Mouse (Mus musculus): Measurements from ENCODE around the gene Slc25a51. TPM values are rescaled to one million over a fixed set of nuclear protein-coding genes. Genes with fewer than 3 reads are reported as not detected.
A peak's percentile ranks its signal among the peaks of the same experiment; 100 is the strongest.

The Slc25a51 gene
- total and polyA plus RNA-seq, 3 experiments = 27.6 to 44.7 (median 44.4) TPM

GRCm38 (mm10) chr4:45421519-45422260 is 13.1 kb upstream of the Slc25a51 start:
- H3K27ac ChIP-seq (ENCODE audit: insufficient read depth, low read depth) = peak overlapping the region; percentile 33

GRCm38 (mm10) chr4:45420733-45421132 is 12.2 kb upstream of the Slc25a51 start:
- no peaks in the 10 kb centered on the region for H3K9me3 ChIP-seq (replicated peaks; ENCODE audit: low read length)
- H3K36me3 ChIP-seq (replicated peaks in 1 of 2; ENCODE audit: control insufficient read depth in 1 of 2, insufficient read depth in 1 of 2, low read length in 1 of 2) = peaks cover 0 to 33% of the 10 kb centered on the region in 2 experiments
- H3K27ac ChIP-seq (ENCODE audit: insufficient read depth, low read depth) = no peak overlapping the region
- peaks cover 24 to 57% of the 10 kb centered on the region in 2 experiments for H3K4me1 ChIP-seq (ENCODE audit: control insufficient read depth in 1 of 2, insufficient read depth in 2 of 2)
- no peak overlapping the region for H3K4me3 ChIP-seq (replicated peaks in 1 of 3; ENCODE audit: low read depth in 2 of 3, low read length in 2 of 3, poor library complexity in 1 of 3)
- no peak overlapping the region for H3K9ac ChIP-seq (ENCODE audit: insufficient read depth, low read depth)
- no peaks in the 10 kb centered on the region for H3K27me3 ChIP-seq (replicated peaks)
- no peak overlapping the region for H3K4me2 ChIP-seq (ENCODE audit: insufficient read depth, low read depth, poor library complexity, severe bottlenecking)
- no peak for DNase-seq (ENCODE audit: extremely low read depth)
- in situ Hi-C loops (cut with MboI; ENCODE audit: low pct_ligation_motif_present, low pct_unique_long_range_greater_than_20kb, low sequenced_read_pairs) (no loop called here), dilution Hi-C loops (cut with MboI; ENCODE audit: extremely low pct_ligation_motif_present, extremely low pct_unique_long_range_greater_than_20kb, low sequenced_read_pairs) (no loop called here)
- TF ChIP-seq ZNF384 (IDR thresholded peaks at IDR 0.05; ENCODE audit: low read depth, low read length) = no peak; the same call in 1 of the 2 replicates
- no peak for TF ChIP-seq CHD2 (IDR thresholded peaks at IDR 0.05; ENCODE audit: low read length)
- no peak for TF ChIP-seq HCFC1 (IDR thresholded peaks at IDR 0.05; ENCODE audit: low read depth, low read length)
- TF ChIP-seq ZC3H11A (IDR thresholded peaks at IDR 0.05; ENCODE audit: low read depth, low read length) = no peak
- TF ChIP-seq USF2 (conservative IDR thresholded peaks at IDR 0.05; ENCODE audit: low read depth, low read length) = no peak
- no peak for TF ChIP-seq IRF4 (IDR thresholded peaks at IDR 0.05; ENCODE audit: low read depth, low read length)
- TF ChIP-seq EP300 (IDR thresholded peaks at IDR 0.05; ENCODE audit: low read length) = no peak
- no peaks in the 10 kb centered on the region for H3K79me2 ChIP-seq (replicated peaks; ENCODE audit: control insufficient read depth, extremely low read depth, insufficient read depth, poor library complexity, severe bottlenecking)

More at GRCm38 (mm10) chr4:45421519-45422260, 13.1 kb upstream of the Slc25a51 start:
- DNase-seq (ENCODE audit: extremely low read depth) = no peak
- dilution Hi-C loops (cut with MboI; ENCODE audit: extremely low pct_ligation_motif_present, extremely low pct_unique_long_range_greater_than_20kb, low sequenced_read_pairs) = no loop called here
- H3K9me3 ChIP-seq (replicated peaks; ENCODE audit: low read length) = no peaks in the 10 kb centered on the region
- H3K4me1 ChIP-seq (ENCODE audit: control insufficient read depth in 1 of 2, insufficient read depth in 2 of 2) = peaks cover 24 to 57% of the 10 kb centered on the region in 2 experiments
- 0 out of 2 replicates have a peak overlapping the region, but pooled peaks have one; percentile 26 for H3K4me2 ChIP-seq (ENCODE audit: insufficient read depth, low read depth, poor library complexity, severe bottlenecking)
- no peak overlapping the region for H3K4me3 ChIP-seq (replicated peaks in 1 of 3; ENCODE audit: low read depth in 2 of 3, low read length in 2 of 3, poor library complexity in 1 of 3)
- H3K27me3 ChIP-seq (replicated peaks) = no peaks in the 10 kb centered on the region
- TF ChIP-seq IRF4 (IDR thresholded peaks at IDR 0.05; ENCODE audit: low read depth, low read length) = peak; percentile 63
- TF ChIP-seq CTCF (conservative IDR thresholded peaks at IDR 0.05 in 1 of 2, IDR thresholded peaks at IDR 0.05 in 1 of 2; ENCODE audit: low read depth in 2 of 2, low read length in 2 of 2) = peak in 1 of 2 experiments; percentile 4; a peak in 1 of 4 replicates
- TF ChIP-seq POLR2AphosphoS2 (IDR thresholded peaks at IDR 0.05; ENCODE audit: low read depth, low read length) = no peak
- TF ChIP-seq CHD1 (IDR thresholded peaks at IDR 0.05; ENCODE audit: low read depth, low read length) = peak; percentile 98
- no peak for TF ChIP-seq CHD2 (IDR thresholded peaks at IDR 0.05; ENCODE audit: low read length)
- no peak; the same call in 1 of the 2 replicates for TF ChIP-seq SMC3 (IDR thresholded peaks at IDR 0.05; ENCODE audit: low read depth, low read length)
- peak; percentile 56; the same call in 1 of the 2 replicates for TF ChIP-seq NRF1 (IDR thresholded peaks at IDR 0.05; ENCODE audit: low read depth, low read length)
- no peak for TF ChIP-seq TBP (conservative IDR thresholded peaks at IDR 0.05; ENCODE audit: low read depth, low read length)
- no peak for TF ChIP-seq MAX (IDR thresholded peaks at IDR 0.05; ENCODE audit: low read length)
- no peak for TF ChIP-seq PAX5 (IDR thresholded peaks at IDR 0.05; ENCODE audit: low read length)
- TF ChIP-seq JUND (conservative IDR thresholded peaks at IDR 0.05; ENCODE audit: low read depth, low read length) = no peak
- TF ChIP-seq ZMIZ1 (IDR thresholded peaks at IDR 0.05; ENCODE audit: low read depth, low read length) = no peak; the same call in 1 of the 2 replicates
- TF ChIP-seq MEF2A (IDR thresholded peaks at IDR 0.05; ENCODE audit: borderline replicate concordance, low read depth, low read length) = peak; percentile 68
- no peak for TF ChIP-seq ZKSCAN1 (IDR thresholded peaks at IDR 0.05; ENCODE audit: borderline replicate concordance, low read depth, low read length)
- TF ChIP-seq TCF12 (IDR thresholded peaks at IDR 0.05; ENCODE audit: low read depth, low read length) = peak; percentile 62
- TF ChIP-seq ELF1 (IDR thresholded peaks at IDR 0.05; ENCODE audit: low read depth, low read length) = peak; percentile 63
- TF ChIP-seq EP300 (IDR thresholded peaks at IDR 0.05; ENCODE audit: low read length) = peak; percentile 30
- no peak for TF ChIP-seq ZNF384 (IDR thresholded peaks at IDR 0.05; ENCODE audit: low read depth, low read length)
- TF ChIP-seq MXI1 (IDR thresholded peaks at IDR 0.05; ENCODE audit: low read depth, low read length) = no peak
- TF ChIP-seq USF1 (IDR thresholded peaks at IDR 0.05; ENCODE audit: low read depth, low read length) = no peak
- TF ChIP-seq BHLHE40 (IDR thresholded peaks at IDR 0.05; ENCODE audit: low read depth, low read length) = peak; percentile 78
- TF ChIP-seq MAFK (IDR thresholded peaks at IDR 0.05; ENCODE audit: insufficient replicate concordance, low read length) = no peak; the same call in 1 of the 2 replicates
- TF ChIP-seq USF2 (conservative IDR thresholded peaks at IDR 0.05; ENCODE audit: low read depth, low read length) = no peak
- no peak for TF ChIP-seq GABPA (IDR thresholded peaks at IDR 0.05; ENCODE audit: insufficient replicate concordance, low read depth, low read length)
- peak; percentile 52; the same call in 1 of the 2 replicates for TF ChIP-seq RCOR1 (conservative IDR thresholded peaks at IDR 0.05; ENCODE audit: low read depth, low read length)
- TF ChIP-seq HCFC1 (IDR thresholded peaks at IDR 0.05; ENCODE audit: low read depth, low read length) = peak; percentile 38
- TF ChIP-seq RAD21 (IDR thresholded peaks at IDR 0.05; ENCODE audit: low read depth, low read length) = no peak; the same call in 1 of the 2 replicates
- TF ChIP-seq POLR2A (IDR thresholded peaks at IDR 0.05; ENCODE audit: low read depth, low read length) = no peak
- 0 out of 2 replicates have a peak, but pooled peaks have one; percentile 42 for TF ChIP-seq KAT2A (IDR thresholded peaks at IDR 0.05; ENCODE audit: insufficient replicate concordance, low read length)
- no peak for TF ChIP-seq UBTF (IDR thresholded peaks at IDR 0.05; ENCODE audit: low read depth, low read length)
- no peak for TF ChIP-seq ZC3H11A (IDR thresholded peaks at IDR 0.05; ENCODE audit: low read depth, low read length)
- TF ChIP-seq E2F4 (IDR thresholded peaks at IDR 0.05; ENCODE audit: insufficient replicate concordance, low read depth, low read length) = no peak
- no peak for TF ChIP-seq SIN3A (IDR thresholded peaks at IDR 0.05; ENCODE audit: low read length)
- TF ChIP-seq MYC (IDR thresholded peaks at IDR 0.05; ENCODE audit: low read depth, low read length) = no peak
- TF ChIP-seq MAZ (IDR thresholded peaks at IDR 0.05; ENCODE audit: low read depth, low read length) = 0 out of 2 replicates have a peak, but pooled peaks have one; percentile 66
- no peak for TF ChIP-seq NELFE (IDR thresholded peaks at IDR 0.05; ENCODE audit: low read depth, low read length)
- no peak for TF ChIP-seq JUN (IDR thresholded peaks at IDR 0.05; ENCODE audit: insufficient read depth, low read depth, low read length)
- TF ChIP-seq ETS1 (conservative IDR thresholded peaks at IDR 0.05; ENCODE audit: low read depth, low read length) = peak; percentile 56
- H3K79me2 ChIP-seq (replicated peaks; ENCODE audit: control insufficient read depth, extremely low read depth, insufficient read depth, poor library complexity, severe bottlenecking) = no peaks in the 10 kb centered on the region
- H3K9ac ChIP-seq (ENCODE audit: insufficient read depth, low read depth) = 0 out of 2 replicates have a peak overlapping the region, but pooled peaks have one; percentile 25
- peaks cover 0 to 43% of the 10 kb centered on the region in 2 experiments for H3K36me3 ChIP-seq (replicated peaks in 1 of 2; ENCODE audit: control insufficient read depth in 1 of 2, insufficient read depth in 1 of 2, low read length in 1 of 2)
- in situ Hi-C loops (cut with MboI; ENCODE audit: low pct_ligation_motif_present, low pct_unique_long_range_greater_than_20kb, low sequenced_read_pairs) = no loop called here

Data from CH12.LX (cell line).